ENCODE assay signal across 15 mouse cellular contexts in genomic region chr15:85998525-85999230, GRCm38 (mm10).
"Had no signal": no experiment of that assay in that cellular context is flagged by ENCODE, and none has a peak within 500 bp of the region (broad histone marks: within the 10 kb centered on the region; RNA-seq: fewer than 3 reads in every experiment).

No protein-coding gene starts in this region.

- H3K36me3 ChIP-seq: neural tube, embryonic 15.5 days; stomach, embryonic 15.5 days had no signal

- H3K4me3 ChIP-seq: neural tube, embryonic 15.5 days; stomach, embryonic 15.5 days had no signal

- H3K27ac ChIP-seq: neural tube, embryonic 15.5 days; stomach, embryonic 15.5 days; stomach, postnatal 0 days had no signal

- H3K9ac ChIP-seq: neural tube, embryonic 15.5 days; stomach, embryonic 15.5 days had no signal

- H3K9me3 ChIP-seq: neural tube, embryonic 15.5 days; stomach, embryonic 15.5 days had no signal

- DNase-seq: retina, postnatal 1 day; right cerebral cortex, adult 18-20 months; right cerebral cortex, postnatal 14 days; right cerebral cortex, postnatal 25 days; right cerebral cortex, postnatal 4 days; spleen, adult 18-20 months; thymus, adult 18-20 months; thymus, adult 2 months; thymus, postnatal 14 days; thymus, postnatal 25 days; thymus, postnatal 36 days; thymus, postnatal 4 days had no signal

- H3K27me3 ChIP-seq: neural tube, embryonic 15.5 days; stomach, embryonic 15.5 days had no signal

- H3K4me2 ChIP-seq: neural tube, embryonic 15.5 days; stomach, embryonic 15.5 days had no signal
